Mouse (Mus musculus) myocyte (in vitro differentiated cells): Measurements from ENCODE around the gene Mutyh.

Source experiments
- CEBPB ChIP-seq: IDR thresholded peaks from 2 replicates; pipeline ENCODE4 v1.6.1; 2011; ENCODE audit warnings: mild to moderate bottlenecking, moderate library complexity; ENCODE audit not compliant: poor library complexity, insufficient read depth, severe bottlenecking
- E2F4 ChIP-seq: IDR thresholded peaks from one replicate; pipeline ENCODE4 v1.6.1; 2011; ENCODE audit warnings: mild to moderate bottlenecking, control low read depth, moderate library complexity; ENCODE audit not compliant: insufficient read depth
- MAX ChIP-seq: IDR thresholded peaks from one replicate; pipeline ENCODE4 v1.6.1; 2011; ENCODE audit warnings: low read depth, mild to moderate bottlenecking, control low read depth
- MYOD1 ChIP-seq, 3 experiments: IDR thresholded peaks; one replicate each; pipeline ENCODE4 v1.6.1; 2011; ENCODE audit warnings: control low read depth in 2 of 3, low read depth in 2 of 3, mild to moderate bottlenecking in 2 of 3, moderate library complexity in 1 of 3; ENCODE audit not compliant: insufficient read length in 2 of 3, control insufficient read depth in 1 of 3
- MYOG ChIP-seq, 3 experiments: IDR thresholded peaks; one replicate each; pipeline ENCODE4 v1.6.1; 2011; ENCODE audit warnings: control low read depth in 2 of 3, low read depth in 2 of 3, mild to moderate bottlenecking in 2 of 3; ENCODE audit not compliant: insufficient read length in 2 of 3, control insufficient read depth in 1 of 3, insufficient read depth in 1 of 3
- POLR2A ChIP-seq: IDR thresholded peaks from one replicate; pipeline ENCODE4 v1.6.1; 2011; ENCODE audit warnings: low read depth, mild to moderate bottlenecking, control low read depth, moderate library complexity; ENCODE audit not compliant: insufficient read length
- POLR2AphosphoS2 ChIP-seq: IDR thresholded peaks from one replicate; pipeline ENCODE4 v1.6.1; 2011; ENCODE audit warnings: low read depth, control low read depth; ENCODE audit not compliant: insufficient read length
- REST ChIP-seq: IDR thresholded peaks from one replicate; pipeline ENCODE4 v1.6.1; 2011; ENCODE audit warnings: mild to moderate bottlenecking, control low read depth, moderate library complexity; ENCODE audit not compliant: insufficient read depth, insufficient read length
- SRF ChIP-seq: IDR thresholded peaks from one replicate; pipeline ENCODE4 v1.6.1; 2011; ENCODE audit warnings: low read depth; ENCODE audit not compliant: control insufficient read depth, insufficient read length
- TCF12 ChIP-seq: IDR thresholded peaks from one replicate; pipeline ENCODE4 v1.6.1; 2011; ENCODE audit warnings: mild to moderate bottlenecking, control low read depth; ENCODE audit not compliant: poor library complexity, insufficient read depth, severe bottlenecking
- TCF3 ChIP-seq: IDR thresholded peaks from one replicate; pipeline ENCODE4 v1.6.1; 2011; ENCODE audit warnings: low read depth, control low read depth; ENCODE audit not compliant: insufficient read length
- USF1 ChIP-seq: IDR thresholded peaks from one replicate; pipeline ENCODE4 v1.6.1; 2011; ENCODE audit warnings: low read depth, mild to moderate bottlenecking, control low read depth, moderate library complexity

GRCm38 (mm10) chr4:116787985-116788760 is 19.4 kb upstream of the Mutyh start:
- TF ChIP-seq TCF12 = no peak
- TF ChIP-seq MAX = no peak
- TF ChIP-seq MYOD1 (IDR thresholded peaks at IDR 0.05; ENCODE audit: control insufficient read depth in 1 of 3, insufficient read length in 2 of 3, low read depth in 2 of 3) = no peak
- TF ChIP-seq USF1 = no peak
- TF ChIP-seq MYOG (IDR thresholded peaks at IDR 0.05; ENCODE audit: control insufficient read depth in 1 of 3, insufficient read depth in 1 of 3, insufficient read length in 2 of 3, low read depth in 2 of 3) = peak in 1 of 3 experiments; percentile 27
- TF ChIP-seq POLR2A = no peak
- TF ChIP-seq POLR2AphosphoS2 = no peak
- no peak for TF ChIP-seq SRF
- no peak for TF ChIP-seq CEBPB
- TF ChIP-seq REST = no peak
- no peak for TF ChIP-seq E2F4
- TF ChIP-seq TCF3 = no peak
